Mouse (Mus musculus) stomach, embryonic 16.5 days (tissue): ENCODE data around the gene Bicc1. TPM values are rescaled to one million over a fixed set of nuclear protein-coding genes. Genes with fewer than 3 reads are reported as not detected.
A peak's percentile ranks its signal among the peaks of the same experiment; 100 is the strongest.

ENCODE experiments used
- ATAC-seq: fragments of 200-750 bp; cut with Nextera tagmentation; 2 replicates; pipeline ENCODE4 v1.8.0; 2017; ENCODE audit warnings: moderate number of reproducible peaks, moderate TSS enrichment; ENCODE audit not compliant: insufficient read depth, low FRiP score
- H3K27ac ChIP-seq: fragments of 300-500 bp; sonication (generic); 2 replicates; pipeline ENCODE4 v1.5.1; 2014; ENCODE audit warnings: low read length
- H3K27me3 ChIP-seq: fragments of 300-500 bp; sonication (generic); 2 replicates; pipeline ENCODE4 v1.6.1; 2014; ENCODE audit warnings: low read length, control low read depth, mixed read lengths; ENCODE audit not compliant: control insufficient read depth, insufficient read depth
- H3K36me3 ChIP-seq: fragments of 300-500 bp; sonication (generic); 2 replicates; pipeline ENCODE4 v1.6.1; 2014; ENCODE audit warnings: low read length; ENCODE audit not compliant: control insufficient read depth, insufficient read depth
- H3K4me1 ChIP-seq: fragments of 300-500 bp; sonication (generic); 2 replicates; pipeline ENCODE4 v1.6.1; 2014; ENCODE audit warnings: low read length, control low read depth, mixed read lengths; ENCODE audit not compliant: control insufficient read depth, insufficient read depth
- H3K4me2 ChIP-seq: fragments of 300-500 bp; sonication (generic); 2 replicates; pipeline ENCODE4 v1.6.1; 2014; ENCODE audit warnings: low read depth, low read length, mixed read lengths
- H3K4me3 ChIP-seq: fragments of 300-500 bp; sonication (generic); replicated peaks from 2 replicates; pipeline ENCODE4 v1.5.1; 2014; ENCODE audit warnings: mild to moderate bottlenecking, low read length
- H3K9ac ChIP-seq: fragments of 300-500 bp; sonication (generic); 2 replicates; pipeline ENCODE4 v1.6.1; 2014; ENCODE audit warnings: low read length
- H3K9me3 ChIP-seq: fragments of 300-500 bp; sonication (generic); replicated peaks from 2 replicates; pipeline ENCODE4 v1.6.1; 2016; ENCODE audit warnings: low read length, control low read depth; ENCODE audit not compliant: control insufficient read depth
- WGBS: fragments of 180-500 bp; shearing (Covaris S2); extraction: QIAGEN DNeasy Blood & Tissue Kit; methylation state at CpG from one replicate; pipeline ENCODE4 v1.1.7; 2014; 5-methylcytosine and 5-hydroxymethylcytosine counted together
- polyA plus RNA-seq: library from polyadenylated mRNA; unstranded; fragments of >200 nt; fragmentation: Nextera tagmentation; extraction: Ambion mirVana; gene quantifications from 2 replicates; pipeline ENCODE4 v1.2.1, GENCODE M21; 2015

Gene Bicc1
- polyA plus RNA-seq, 1 experiment from 2014 or later = 22.1 TPM

- 0 out of 2 replicates have a peak, but pooled peaks cover 2% of the 10 kb centered on the region for H3K4me1 ChIP-seq
- H3K4me3 ChIP-seq = no peak overlapping the region
- ATAC-seq = no peak
- no peaks in the 10 kb centered on the region for H3K27me3 ChIP-seq
- H3K9ac ChIP-seq = no peak overlapping the region
- 81% methylated on average over 4 of the region's 4 CpGs for WGBS
- H3K9me3 ChIP-seq = no peaks in the 10 kb centered on the region; the same call in 1 of the 2 replicates
- H3K27ac ChIP-seq = no peak overlapping the region
- no peak overlapping the region for H3K4me2 ChIP-seq
- H3K36me3 ChIP-seq = no peaks in the 10 kb centered on the region
Measured at GRCm38 (mm10) chr10:71188681-71189080, 29.2 kb upstream of the Bicc1 start.

GRCm38 (mm10) chr10:71185059-71185458 lies 25.6 kb upstream of the Bicc1 start:
- H3K4me1 ChIP-seq = 0 out of 2 replicates have a peak, but pooled peaks cover 2% of the 10 kb centered on the region
- peaks cover 6% of the 10 kb centered on the region for H3K9me3 ChIP-seq
- H3K4me2 ChIP-seq = no peak overlapping the region
- H3K36me3 ChIP-seq = no peaks in the 10 kb centered on the region
- H3K27me3 ChIP-seq = no peaks in the 10 kb centered on the region
- H3K9ac ChIP-seq = no peak overlapping the region
- no peak overlapping the region for H3K27ac ChIP-seq
- no peak for ATAC-seq
- no peak overlapping the region for H3K4me3 ChIP-seq
- 71% methylated on average over 7 of the region's 7 CpGs for WGBS

- Histone ChIP-seq H3K27ac (no peak overlapping the region), H3K9me3 (peaks cover 6% of the 10 kb centered on the region), H3K36me3 (no peaks in the 10 kb centered on the region), H3K27me3 (no peaks in the 10 kb centered on the region), H3K4me2 (no peak overlapping the region), H3K4me1 (0 out of 2 replicates have a peak, but pooled peaks cover 2% of the 10 kb centered on the region), H3K4me3 (no peak overlapping the region), H3K9ac (no peak overlapping the region)
- whole genome bisulfite sequencing = 29% methylated on average over 7 of the region's 7 CpGs
- ATAC-seq = peak; percentile 73; the same call in 1 of the 2 replicates
Measured at GRCm38 (mm10) chr10:71183339-71184031, 24.0 kb upstream of the Bicc1 start.

GRCm38 (mm10) chr10:71181931-71182330 lies 22.4 kb upstream of the Bicc1 start:
- ATAC-seq = no peak
- Histone ChIP-seq H3K4me2 (no peak overlapping the region), H3K4me3 (no peak overlapping the region), H3K27me3 (no peaks in the 10 kb centered on the region), H3K9me3 (peaks cover 6% of the 10 kb centered on the region), H3K36me3 (no peaks in the 10 kb centered on the region), H3K4me1 (0 out of 2 replicates have a peak, but pooled peaks cover 2% of the 10 kb centered on the region), H3K27ac (no peak overlapping the region), H3K9ac (no peak overlapping the region)
- 76% methylated on average over 4 of the region's 4 CpGs for WGBS

GRCm38 (mm10) chr10:71181091-71181490 lies 21.6 kb upstream of the Bicc1 start:
- H3K4me3 ChIP-seq = no peak overlapping the region
- peaks cover 6% of the 10 kb centered on the region for H3K9me3 ChIP-seq
- H3K9ac ChIP-seq = no peak overlapping the region
- 72% methylated on average over 2 of the region's 2 CpGs for WGBS
- no peak overlapping the region for H3K4me2 ChIP-seq
- H3K27ac ChIP-seq = no peak overlapping the region
- no peaks in the 10 kb centered on the region for H3K27me3 ChIP-seq
- ATAC-seq = no peak
- no peaks in the 10 kb centered on the region for H3K36me3 ChIP-seq
- 0 out of 2 replicates have a peak, but pooled peaks cover 2% of the 10 kb centered on the region for H3K4me1 ChIP-seq

- WGBS = 61% methylated on average over 2 of the region's 2 CpGs
- no peak overlapping the region for H3K4me2 ChIP-seq
- H3K27me3 ChIP-seq = no peaks in the 10 kb centered on the region
- H3K9me3 ChIP-seq = peaks cover 6% of the 10 kb centered on the region
- no peak overlapping the region for H3K9ac ChIP-seq
- no peak for ATAC-seq
- H3K4me1 ChIP-seq = 0 out of 2 replicates have a peak, but pooled peaks cover 2% of the 10 kb centered on the region
- no peaks in the 10 kb centered on the region for H3K36me3 ChIP-seq
- H3K27ac ChIP-seq = no peak overlapping the region
- no peak overlapping the region for H3K4me3 ChIP-seq
Measured at GRCm38 (mm10) chr10:71180057-71180456, 20.6 kb upstream of the Bicc1 start.

GRCm38 (mm10) chr10:71177201-71177600 lies 17.7 kb upstream of the Bicc1 start:
- no peak overlapping the region for H3K4me2 ChIP-seq
- no peaks in the 10 kb centered on the region for H3K36me3 ChIP-seq
- no peak overlapping the region for H3K27ac ChIP-seq
- no peaks in the 10 kb centered on the region for H3K27me3 ChIP-seq
- H3K4me1 ChIP-seq = no peaks in the 10 kb centered on the region
- H3K9ac ChIP-seq = no peak overlapping the region
- H3K9me3 ChIP-seq = peaks cover 6% of the 10 kb centered on the region
- H3K4me3 ChIP-seq = no peak overlapping the region
- 81% methylated on average over 7 of the region's 7 CpGs for WGBS
- no peak for ATAC-seq

GRCm38 (mm10) chr10:71176341-71176740 lies 16.8 kb upstream of the Bicc1 start:
- H3K27ac ChIP-seq = no peak overlapping the region
- 80% methylated on average over 8 of the region's 8 CpGs for WGBS
- peaks cover 6% of the 10 kb centered on the region for H3K9me3 ChIP-seq
- H3K4me2 ChIP-seq = no peak overlapping the region
- H3K9ac ChIP-seq = no peak overlapping the region
- no peaks in the 10 kb centered on the region for H3K27me3 ChIP-seq
- no peaks in the 10 kb centered on the region for H3K4me1 ChIP-seq
- no peaks in the 10 kb centered on the region for H3K36me3 ChIP-seq
- no peak for ATAC-seq
- no peak overlapping the region for H3K4me3 ChIP-seq

GRCm38 (mm10) chr10:71175280-71175679 lies 15.8 kb upstream of the Bicc1 start:
- no peaks in the 10 kb centered on the region for H3K4me1 ChIP-seq
- H3K9ac ChIP-seq = no peak overlapping the region
- no peaks in the 10 kb centered on the region for H3K36me3 ChIP-seq
- 92% methylated on average over 15 of the region's 15 CpGs for WGBS
- no peak overlapping the region for H3K4me2 ChIP-seq
- H3K27me3 ChIP-seq = no peaks in the 10 kb centered on the region
- H3K9me3 ChIP-seq = peaks cover 3% of the 10 kb centered on the region
- ATAC-seq = no peak
- no peak overlapping the region for H3K27ac ChIP-seq
- no peak overlapping the region for H3K4me3 ChIP-seq
